In the genomic region with DNA sequence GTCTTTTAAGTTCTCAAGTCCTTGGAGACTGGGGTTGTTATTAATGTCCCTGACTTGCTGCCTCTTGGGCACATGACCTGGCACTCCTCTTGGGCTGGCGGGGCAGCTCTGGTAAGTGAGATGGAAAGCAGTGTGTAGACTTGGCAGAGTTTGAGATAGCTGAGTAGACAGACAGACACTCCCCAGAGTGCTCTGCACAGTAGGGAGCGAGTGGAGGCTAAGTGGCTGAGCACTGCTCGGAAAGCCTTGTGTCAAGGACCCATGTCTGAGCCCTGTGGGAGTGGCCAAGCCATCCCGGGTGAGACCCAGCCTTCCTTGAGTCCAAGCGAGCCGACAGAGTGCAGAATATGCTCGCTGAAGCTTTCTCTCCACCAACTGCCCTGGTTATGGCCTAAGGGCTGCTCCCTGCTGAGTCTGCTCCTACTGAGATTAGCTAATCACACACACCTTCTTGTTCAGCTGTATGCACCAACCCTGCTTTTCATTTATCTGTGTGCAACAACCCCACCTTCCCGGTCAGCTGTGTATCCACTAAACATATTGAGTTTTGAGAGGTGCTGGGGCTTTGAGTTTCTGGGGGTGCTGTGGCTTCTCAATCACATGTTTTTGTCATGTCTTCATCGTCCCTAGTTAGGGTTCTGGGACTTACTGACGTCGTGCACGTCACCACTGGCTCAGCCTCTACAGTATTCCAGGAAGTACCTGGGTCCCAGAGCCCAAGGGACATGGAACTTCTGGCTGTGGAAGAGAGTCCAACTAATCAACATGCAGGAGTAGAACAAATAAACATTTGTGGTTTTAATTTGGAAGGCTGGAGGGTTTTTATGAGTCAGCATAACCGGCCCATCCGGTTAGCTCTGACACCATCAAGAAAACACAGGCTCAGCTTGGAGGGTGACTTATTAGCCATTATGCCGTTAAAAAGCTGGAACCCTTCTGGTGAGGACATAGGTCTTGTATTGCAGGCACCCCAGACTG, we compare ENCODE assay signal across 8 mouse cellular contexts. TPM values are rescaled to one million over a fixed set of nuclear protein-coding genes. Genes with fewer than 3 reads are reported as not detected.
DNase-seq lines count a peak whose midpoint lies in the region; ATAC-seq and TF ChIP-seq lines count a peak whose summit lies in the region.
"Had no signal": no experiment of that assay in that cellular context is flagged by ENCODE, and none has a peak within 500 bp of the region (broad histone marks: within the 10 kb centered on the region; RNA-seq: fewer than 3 reads in every experiment).

No protein-coding gene starts in this region.

- no peaks in the 10 kb centered on the region for H3K36me3 ChIP-seq in E14TG2a.4 (ENCODE audit: insufficient read depth, low read length)
- H3K36me3 ChIP-seq in heart, embryonic 11.5 days (ENCODE audit: control insufficient read depth, insufficient read depth, low read length), result no peaks in the 10 kb centered on the region
- no peaks in the 10 kb centered on the region for H3K36me3 ChIP-seq in liver, embryonic 15.5 days (replicated peaks)
- H3K36me3 ChIP-seq in stomach, postnatal 0 days (ENCODE audit: control insufficient read depth, insufficient read depth, low read length), result no peaks in the 10 kb centered on the region
- H3K36me3 ChIP-seq in midbrain, embryonic 15.5 days (replicated peaks), result no peaks in the 10 kb centered on the region
- H3K36me3 ChIP-seq: embryonic facial prominence, embryonic 13.5 days had no signal

- H3K27ac ChIP-seq in heart, embryonic 11.5 days (ENCODE audit: low read depth, low read length), result peak overlapping the region; percentile 58
- H3K27ac ChIP-seq in liver, embryonic 15.5 days (replicated peaks), result peak overlapping the region; percentile 98
- H3K27ac ChIP-seq in stomach, postnatal 0 days (replicated peaks), result peak overlapping the region; percentile 84
- no peak overlapping the region for H3K27ac ChIP-seq in midbrain, embryonic 15.5 days
- H3K27ac ChIP-seq: embryonic facial prominence, embryonic 13.5 days had no signal

- in situ Hi-C loops in Patski (cut with MboI; ENCODE audit: low pct_unique_long_range_greater_than_20kb), result loop anchor here (10.0 kb wide), 1 partner anchor 83 kb away; no protein-coding TSS in a partner anchor

- no peaks in the 10 kb centered on the region for H3K9me3 ChIP-seq in E14TG2a.4 (ENCODE audit: low read length)
- no peaks in the 10 kb centered on the region for H3K9me3 ChIP-seq in heart, embryonic 11.5 days (replicated peaks; ENCODE audit: control insufficient read depth, low read length)
- H3K9me3 ChIP-seq in liver, embryonic 15.5 days (replicated peaks), result no peaks in the 10 kb centered on the region
- H3K9me3 ChIP-seq in stomach, postnatal 0 days (ENCODE audit: control insufficient read depth, low read length), result no peaks in the 10 kb centered on the region
- H3K9me3 ChIP-seq in midbrain, embryonic 15.5 days, result no peaks in the 10 kb centered on the region
- H3K9me3 ChIP-seq: embryonic facial prominence, embryonic 13.5 days had no signal

- peak; percentile 64 for DNase-seq in Patski (ENCODE audit: low read depth, low spot score)
- peak; percentile 76 for DNase-seq in stomach, postnatal 0 days (ENCODE audit: low spot score)
- DNase-seq in right cerebral cortex, postnatal 25 days, result no peak

- peak; percentile 55 for ATAC-seq in Patski
- ATAC-seq in heart, embryonic 11.5 days (replicated peaks; ENCODE audit: insufficient number of reproducible peaks, low FRiP score, low TSS enrichment), result peak; percentile 82
- peak; percentile 98 for ATAC-seq in liver, embryonic 15.5 days (ENCODE audit: insufficient read depth)
- peak; percentile 83 for ATAC-seq in stomach, postnatal 0 days (ENCODE audit: low FRiP score, low TSS enrichment)
- no peak for ATAC-seq in midbrain, embryonic 15.5 days (replicated peaks)

- no peak overlapping the region for H3K9ac ChIP-seq in heart, embryonic 11.5 days (ENCODE audit: low read depth, low read length)
- H3K9ac ChIP-seq in liver, embryonic 15.5 days, result peak overlapping the region; percentile 45
- 0 out of 2 replicates have a peak overlapping the region, but pooled peaks have one; percentile 27 for H3K9ac ChIP-seq in stomach, postnatal 0 days (ENCODE audit: low read length)
- H3K9ac ChIP-seq in midbrain, embryonic 15.5 days, result no peak overlapping the region
- H3K9ac ChIP-seq: embryonic facial prominence, embryonic 13.5 days had no signal

- TF ChIP-seq EP300 in stomach, postnatal 0 days (optimal IDR thresholded peaks at IDR 0.05), result no peak

- peaks cover 50% of the 10 kb centered on the region for H3K4me1 ChIP-seq in E14TG2a.4 (replicated peaks; ENCODE audit: low read depth, low read length)
- H3K4me1 ChIP-seq in heart, embryonic 11.5 days (ENCODE audit: control insufficient read depth, insufficient read depth, low read length), result peaks cover 6% of the 10 kb centered on the region; the same call in 1 of the 2 replicates
- H3K4me1 ChIP-seq in liver, embryonic 15.5 days (replicated peaks), result peaks cover 62% of the 10 kb centered on the region
- H3K4me1 ChIP-seq in stomach, postnatal 0 days (replicated peaks; ENCODE audit: control insufficient read depth, insufficient read depth), result no peaks in the 10 kb centered on the region
- no peaks in the 10 kb centered on the region for H3K4me1 ChIP-seq in midbrain, embryonic 15.5 days

- peak overlapping the region; percentile 8; the same call in 1 of the 2 replicates for H3K4me3 ChIP-seq in E14TG2a.4 (replicated peaks; ENCODE audit: low read length)
- H3K4me3 ChIP-seq in heart, embryonic 11.5 days (ENCODE audit: low read depth, low read length), result no peak overlapping the region
- H3K4me3 ChIP-seq in liver, embryonic 15.5 days (replicated peaks), result peak overlapping the region; percentile 17; the same call in 1 of the 2 replicates
- H3K4me3 ChIP-seq in stomach, postnatal 0 days (ENCODE audit: low read depth, low read length), result no peak overlapping the region
- no peak overlapping the region for H3K4me3 ChIP-seq in midbrain, embryonic 15.5 days
- H3K4me3 ChIP-seq: embryonic facial prominence, embryonic 13.5 days had no signal

- POLR2A ChIA-PET in Patski (lab: Charles Lee), result interaction anchor here (0.6 to 1.1 kb wide), 5 partner anchors 17 to 83 kb away, joined by 3 to 6 read pairs (median 4); a partner anchor contains a TSS

- no peak overlapping the region for H3K4me2 ChIP-seq in heart, embryonic 11.5 days
- peak overlapping the region; percentile 61 for H3K4me2 ChIP-seq in liver, embryonic 15.5 days
- 0 out of 2 replicates have a peak overlapping the region, but pooled peaks have one; percentile 20 for H3K4me2 ChIP-seq in stomach, postnatal 0 days (replicated peaks; ENCODE audit: low read depth)
- H3K4me2 ChIP-seq in midbrain, embryonic 15.5 days, result no peak overlapping the region
- H3K4me2 ChIP-seq: embryonic facial prominence, embryonic 13.5 days had no signal

- CTCF ChIA-PET in Patski (lab: Charles Lee), result interaction anchor here (0.6 to 3.1 kb wide), 10 partner anchors 13 to 84 kb away, joined by 3 to 13 read pairs (median 4); no protein-coding TSS in a partner anchor

- no peak for TF ChIP-seq CTCF in E14TG2a.4 (conservative IDR thresholded peaks at IDR 0.05; ENCODE audit: low read length)
- no peak for TF ChIP-seq CTCF in Patski (IDR thresholded peaks at IDR 0.05)
- no peak for TF ChIP-seq CTCF in stomach, postnatal 0 days (IDR thresholded peaks at IDR 0.05; ENCODE audit: low read depth)

- WGBS in heart, embryonic 11.5 days (ENCODE audit: insufficient replicate concordance), result 60% methylated on average over 15 of the region's 15 CpGs
- WGBS in liver, embryonic 15.5 days (ENCODE audit: insufficient replicate concordance), result 30% methylated on average over 15 of the region's 15 CpGs
- 37% methylated on average over 15 of the region's 15 CpGs for WGBS in stomach, postnatal 0 days
- 77% methylated on average over 15 of the region's 15 CpGs for WGBS in midbrain, embryonic 15.5 days

- H3K27me3 ChIP-seq in E14TG2a.4 (ENCODE audit: insufficient read depth, low read length) (0 out of 2 replicates have a peak, but pooled peaks cover 3% of the 10 kb centered on the region), Patski (no peaks in the 10 kb centered on the region)
- no peaks in the 10 kb centered on the region for H3K27me3 ChIP-seq in heart, embryonic 11.5 days (ENCODE audit: control insufficient read depth, insufficient read depth, low read length)
- peaks cover 43% of the 10 kb centered on the region for H3K27me3 ChIP-seq in liver, embryonic 15.5 days
- no peaks in the 10 kb centered on the region for H3K27me3 ChIP-seq in stomach, postnatal 0 days (ENCODE audit: control insufficient read depth, insufficient read depth, low read length)
- H3K27me3 ChIP-seq in midbrain, embryonic 15.5 days (replicated peaks), result no peaks in the 10 kb centered on the region
- H3K27me3 ChIP-seq: embryonic facial prominence, embryonic 13.5 days had no signal

RNA-seq across cellular contexts. Expression of a gene that starts 16.0 kb away (rescaled TPM):
- 38.7 TPM for polyA plus RNA-seq in Patski (2021)
- 8.8 and 11.2 TPM in 2 replicates for polyA plus RNA-seq in heart, embryonic 11.5 days (2014; fragmentation: Nextera tagmentation; extraction: Ambion mirVana)
- 0.33 and 0.54 TPM in 2 replicates for polyA plus RNA-seq in liver, embryonic 15.5 days (2015; fragmentation: Nextera tagmentation; extraction: Ambion mirVana)
- 18.0 and 21.9 TPM in 2 replicates for polyA plus RNA-seq in stomach, postnatal 0 days (2015; fragmentation: Nextera tagmentation; extraction: Ambion mirVana)
- polyA plus RNA-seq in midbrain, embryonic 15.5 days (2015; fragmentation: Nextera tagmentation; extraction: Ambion mirVana), result 34.2 and 41.3 TPM in 2 replicates

RNA-seq across cellular contexts. Expression of a gene that starts 22.4 kb away (rescaled TPM):
- polyA plus RNA-seq in Patski (2021), result 14.5 TPM
- polyA plus RNA-seq in heart, embryonic 11.5 days (2014; fragmentation: Nextera tagmentation; extraction: Ambion mirVana), result 0.69 TPM in 1 of 2 replicates, not detected in the other
- not detected in 2 replicates for polyA plus RNA-seq in liver, embryonic 15.5 days (2015; fragmentation: Nextera tagmentation; extraction: Ambion mirVana)
- 0.42 and 0.55 TPM in 2 replicates for polyA plus RNA-seq in stomach, postnatal 0 days (2015; fragmentation: Nextera tagmentation; extraction: Ambion mirVana)
- polyA plus RNA-seq in midbrain, embryonic 15.5 days (2015; fragmentation: Nextera tagmentation; extraction: Ambion mirVana), result 0.50 and 0.74 TPM in 2 replicates
- polyA plus RNA-seq: embryonic facial prominence, embryonic 13.5 days had no signal

RNA-seq across cellular contexts. Expression of a gene that starts 42.4 kb away (rescaled TPM):
- polyA plus RNA-seq in Patski (2021), result not detected
- not detected in 2 replicates for polyA plus RNA-seq in heart, embryonic 11.5 days (2014; fragmentation: Nextera tagmentation; extraction: Ambion mirVana)
- polyA plus RNA-seq in liver, embryonic 15.5 days (2015; fragmentation: Nextera tagmentation; extraction: Ambion mirVana), result 0.32 and 0.37 TPM in 2 replicates
- polyA plus RNA-seq in stomach, postnatal 0 days (2015; fragmentation: Nextera tagmentation; extraction: Ambion mirVana), result 0.06 TPM in 1 of 2 replicates, not detected in the other
- 0.14 TPM in 1 of 2 replicates, not detected in the other for polyA plus RNA-seq in midbrain, embryonic 15.5 days (2015; fragmentation: Nextera tagmentation; extraction: Ambion mirVana)
- polyA plus RNA-seq: embryonic facial prominence, embryonic 13.5 days had no signal

RNA-seq across cellular contexts. Expression of a gene that starts 50.3 kb away (rescaled TPM):
- 114 TPM for polyA plus RNA-seq in Patski (2021)
- 125 and 126 TPM in 2 replicates for polyA plus RNA-seq in heart, embryonic 11.5 days (2014; fragmentation: Nextera tagmentation; extraction: Ambion mirVana)
- 50.8 and 55.0 TPM in 2 replicates for polyA plus RNA-seq in liver, embryonic 15.5 days (2015; fragmentation: Nextera tagmentation; extraction: Ambion mirVana)
- 62.3 and 66.7 TPM in 2 replicates for polyA plus RNA-seq in stomach, postnatal 0 days (2015; fragmentation: Nextera tagmentation; extraction: Ambion mirVana)
- 56.8 and 58.3 TPM in 2 replicates for polyA plus RNA-seq in midbrain, embryonic 15.5 days (2015; fragmentation: Nextera tagmentation; extraction: Ambion mirVana)

RNA-seq across cellular contexts. Expression of a gene that starts 50.3 kb away (rescaled TPM):
- polyA plus RNA-seq in Patski (2021), result 128 TPM
- polyA plus RNA-seq in heart, embryonic 11.5 days (2014; fragmentation: Nextera tagmentation; extraction: Ambion mirVana), result 97.0 and 97.5 TPM in 2 replicates
- 46.6 and 48.2 TPM in 2 replicates for polyA plus RNA-seq in liver, embryonic 15.5 days (2015; fragmentation: Nextera tagmentation; extraction: Ambion mirVana)
- polyA plus RNA-seq in stomach, postnatal 0 days (2015; fragmentation: Nextera tagmentation; extraction: Ambion mirVana), result 58.8 and 61.7 TPM in 2 replicates
- polyA plus RNA-seq in midbrain, embryonic 15.5 days (2015; fragmentation: Nextera tagmentation; extraction: Ambion mirVana), result 211 and 217 TPM in 2 replicates

Comparison
In these comparisons a context has a peak if more than half of its experiments do, and no peak if none do; other contexts are left out.
1. H3K4me3 ChIP-seq: peak in E14TG2a.4 (single experiment) and liver, embryonic 15.5 days (single experiment); none in heart, embryonic 11.5 days (single experiment), stomach, postnatal 0 days (single experiment) and midbrain, embryonic 15.5 days (single experiment).
2. H3K4me2 ChIP-seq: peak in liver, embryonic 15.5 days (single experiment) and stomach, postnatal 0 days (single experiment); none in heart, embryonic 11.5 days (single experiment) and midbrain, embryonic 15.5 days (single experiment).
3. H3K9ac ChIP-seq: peak in liver, embryonic 15.5 days (single experiment) and stomach, postnatal 0 days (single experiment); none in heart, embryonic 11.5 days (single experiment) and midbrain, embryonic 15.5 days (single experiment).